Mouse (Mus musculus) heart, adult 9 months (tissue): Measurements from ENCODE around the gene Slc6a6.
A peak's percentile ranks its signal among the peaks of the same experiment; 100 is the strongest.

Source experiments
- DNase-seq, 2 experiments: peaks; one replicate each; pipeline ENCODE4 v3.0.0; 2022; ENCODE audit warnings: low spot score in 2 of 2

Gene Slc6a6

GRCm38 (mm10) chr6:91683602-91684473 lies at the start of gene Slc6a6:
Slc6a6 (plus strand) TSS chr6:91684053.
- DNase-seq = peak; percentile 90 to 91

GRCm38 (mm10) chr6:91634417-91634816 lies 49.4 kb upstream of the Slc6a6 start:
- no peak for DNase-seq

- DNase-seq = peak in 1 of 2 experiments; percentile 20
Observed at GRCm38 (mm10) chr6:91634876-91635275, 49.0 kb upstream of the Slc6a6 start.

GRCm38 (mm10) chr6:91638204-91638995 lies 45.5 kb upstream of the Slc6a6 start:
- no peak for DNase-seq

- no peak for DNase-seq
Observed at GRCm38 (mm10) chr6:91643011-91643410, 40.8 kb upstream of the Slc6a6 start.

- DNase-seq = no peak
Observed at GRCm38 (mm10) chr6:91643416-91643921, 40.4 kb upstream of the Slc6a6 start.

- DNase-seq = no peak
Observed at GRCm38 (mm10) chr6:91646019-91646418, 37.8 kb upstream of the Slc6a6 start.

- DNase-seq = no peak
Observed at GRCm38 (mm10) chr6:91646822-91647221, 37.0 kb upstream of the Slc6a6 start.

GRCm38 (mm10) chr6:91647385-91647791 lies 36.5 kb upstream of the Slc6a6 start:
- no peak for DNase-seq

- DNase-seq = peak in 1 of 2 experiments; percentile 29
Observed at GRCm38 (mm10) chr6:91650255-91650654, 33.6 kb upstream of the Slc6a6 start.

GRCm38 (mm10) chr6:91652296-91652695 lies 31.6 kb upstream of the Slc6a6 start:
- no peak for DNase-seq

- no peak for DNase-seq
Observed at GRCm38 (mm10) chr6:91655244-91655643, 28.6 kb upstream of the Slc6a6 start.

- peak in 1 of 2 experiments; percentile 10 for DNase-seq
Observed at GRCm38 (mm10) chr6:91655874-91656433, 27.9 kb upstream of the Slc6a6 start.

GRCm38 (mm10) chr6:91658288-91658687 lies 25.6 kb upstream of the Slc6a6 start:
- DNase-seq = no peak

- DNase-seq = no peak
Observed at GRCm38 (mm10) chr6:91659841-91660509, 23.9 kb upstream of the Slc6a6 start.

- no peak for DNase-seq
Observed at GRCm38 (mm10) chr6:91662301-91662700, 21.6 kb upstream of the Slc6a6 start.

- no peak for DNase-seq
Observed at GRCm38 (mm10) chr6:91663616-91664015, 20.2 kb upstream of the Slc6a6 start.

GRCm38 (mm10) chr6:91665267-91665666 lies 18.6 kb upstream of the Slc6a6 start:
- no peak for DNase-seq

- no peak for DNase-seq
Observed at GRCm38 (mm10) chr6:91665990-91666700, 17.7 kb upstream of the Slc6a6 start.

GRCm38 (mm10) chr6:91667141-91667540 lies 16.7 kb upstream of the Slc6a6 start:
- DNase-seq = no peak

GRCm38 (mm10) chr6:91668276-91668675 lies 15.6 kb upstream of the Slc6a6 start:
- no peak for DNase-seq
